Mouse (Mus musculus) liver (tissue): ENCODE measurements around the gene AL607142.1.

ENCODE experiments used
- DNase-seq: peaks from one replicate; pipeline ENCODE4 v3.0.0-alpha.2; 2020; ENCODE audit warnings: mixed read lengths

The AL607142.1 gene

DNA sequence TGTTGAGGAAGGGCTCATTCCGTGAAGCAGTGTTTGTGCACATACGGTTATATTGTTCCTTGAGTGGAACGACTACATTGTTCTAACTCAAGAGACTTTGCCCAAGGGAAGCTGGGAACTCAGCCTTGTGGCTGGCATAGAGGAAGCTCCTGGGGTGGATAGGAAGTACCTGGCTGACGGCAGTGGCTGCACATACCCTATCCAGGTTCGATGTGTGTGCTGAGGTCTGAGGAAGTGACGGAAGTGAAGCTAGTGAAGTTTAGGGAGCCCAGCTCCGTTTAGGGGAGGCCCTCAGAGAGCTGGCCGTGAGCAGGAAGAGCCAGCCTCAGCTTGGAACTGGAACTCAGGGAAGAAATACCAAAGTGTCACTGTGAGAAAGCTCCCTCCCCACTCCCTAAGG is 43.0 kb downstream of the AL607142.1 start:
- no peak for DNase-seq

DNA sequence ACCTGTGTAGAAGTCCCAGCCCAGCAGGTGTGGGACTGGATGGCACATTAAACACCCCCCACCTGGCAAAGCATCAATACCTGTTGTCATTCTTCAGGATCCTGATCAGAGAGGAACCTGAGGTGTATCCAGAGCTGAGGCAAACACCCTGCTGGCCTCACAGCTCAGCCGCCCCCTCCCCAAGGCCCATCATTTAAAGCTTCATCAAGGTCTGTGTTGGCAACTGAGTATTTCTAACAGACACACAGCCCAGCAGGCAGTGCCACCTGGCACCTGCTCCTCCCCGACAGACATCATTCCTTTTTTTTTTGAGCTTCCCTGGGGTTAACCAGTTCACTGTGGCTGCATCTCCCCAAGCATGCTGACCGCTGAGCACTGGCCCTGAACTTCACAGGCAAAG is 50.7 kb downstream of the AL607142.1 start:
- no peak for DNase-seq

DNA sequence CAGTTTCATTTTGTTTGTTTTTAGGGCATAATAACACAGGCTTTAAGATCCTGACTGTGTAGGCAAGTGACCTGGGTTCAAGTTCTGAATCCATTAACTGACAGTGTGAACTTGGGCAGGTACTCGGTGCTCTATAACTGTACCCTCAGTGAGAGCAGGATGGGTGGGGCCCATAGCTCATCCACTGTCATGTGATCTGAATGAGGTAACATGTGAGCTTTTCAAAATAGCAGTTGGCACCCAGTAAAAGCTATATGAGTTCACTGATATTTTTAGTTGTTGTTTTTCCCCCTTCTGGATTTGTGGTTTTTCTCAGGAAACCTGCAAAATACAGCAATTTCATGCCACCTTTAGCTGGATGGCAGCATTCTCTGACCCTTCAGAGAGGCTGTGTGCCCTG is 51.5 kb downstream of the AL607142.1 start:
- no peak for DNase-seq

DNA sequence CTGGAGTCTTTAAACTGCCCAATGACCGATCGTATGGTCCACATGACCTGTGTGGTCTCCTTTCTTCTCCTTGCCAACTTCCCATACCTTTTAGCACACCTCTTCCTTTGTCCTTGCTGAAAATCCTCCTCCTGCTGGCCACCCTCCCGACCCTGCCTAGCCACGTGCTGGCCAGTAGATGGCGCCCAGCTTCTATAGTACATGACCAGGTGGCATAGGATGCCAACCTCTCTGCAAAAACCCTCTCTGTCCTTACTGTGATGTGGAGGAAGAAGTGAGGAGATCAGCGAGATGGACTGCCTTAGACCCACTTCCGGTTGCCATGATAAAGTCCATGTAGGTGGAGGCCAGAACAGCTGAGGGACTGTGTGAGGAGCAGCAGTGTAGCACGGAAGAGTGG is 55.5 kb downstream of the AL607142.1 start:
- DNase-seq = peak; percentile 41

DNA sequence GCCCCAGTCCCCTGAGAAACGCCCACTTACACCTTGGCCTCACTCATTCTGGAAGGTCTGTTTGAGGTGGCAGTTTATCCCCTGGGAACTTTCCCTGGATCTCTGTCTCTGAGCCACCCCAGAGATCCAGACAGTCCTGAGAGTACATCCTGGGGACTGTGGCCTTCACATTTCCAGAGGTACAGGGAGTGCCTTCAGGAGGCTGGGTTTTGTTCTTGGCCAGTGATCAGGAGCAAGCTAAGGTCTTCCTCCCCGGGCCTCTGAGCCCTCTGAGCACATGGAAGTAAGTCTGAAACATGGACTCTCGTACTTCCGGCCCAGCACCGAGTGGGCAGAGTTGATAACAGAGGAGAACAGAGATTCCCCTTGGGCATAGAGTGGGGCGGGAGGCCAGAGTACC is 59.9 kb downstream of the AL607142.1 start:
- no peak for DNase-seq

DNA sequence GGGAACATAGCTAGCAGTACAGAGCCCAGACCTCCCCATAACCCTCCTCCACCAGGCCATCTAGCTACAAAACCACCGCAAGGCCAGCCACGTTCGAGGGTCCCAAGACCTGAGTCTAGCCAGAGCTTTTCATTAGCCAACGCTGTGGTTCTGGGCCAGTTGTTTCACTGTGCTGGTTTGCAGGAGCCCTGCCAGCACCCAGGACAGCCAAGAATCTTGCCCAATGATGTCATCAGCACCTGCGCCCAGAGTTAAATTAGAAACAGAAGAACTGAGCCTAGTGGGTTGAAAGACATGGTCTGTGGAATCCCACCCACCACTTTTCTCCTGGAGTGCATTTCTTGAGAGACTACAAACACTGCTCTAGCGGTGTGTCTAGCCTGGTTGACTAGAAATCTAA is 61.3 kb downstream of the AL607142.1 start:
- no peak for DNase-seq

DNA sequence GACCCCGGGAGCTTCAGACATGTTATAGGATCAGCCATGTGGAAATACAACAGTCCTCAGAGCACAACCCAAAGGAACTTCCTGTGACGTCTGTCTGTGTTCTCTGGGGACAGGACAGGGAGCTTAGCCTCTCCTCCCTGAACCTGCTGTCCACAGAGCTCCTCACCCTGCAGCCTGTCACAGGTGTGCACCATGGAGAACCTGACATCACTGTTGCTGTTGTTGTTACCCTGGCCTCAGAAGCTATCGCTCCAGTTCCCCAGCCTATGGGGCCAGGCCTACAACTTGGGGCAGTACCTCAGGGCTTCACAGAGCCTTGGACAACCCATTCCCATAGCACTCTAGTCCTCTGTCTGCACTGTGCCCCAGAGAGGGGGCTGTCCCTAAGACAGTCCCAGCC is 62.5 kb downstream of the AL607142.1 start:
- no peak for DNase-seq

DNA sequence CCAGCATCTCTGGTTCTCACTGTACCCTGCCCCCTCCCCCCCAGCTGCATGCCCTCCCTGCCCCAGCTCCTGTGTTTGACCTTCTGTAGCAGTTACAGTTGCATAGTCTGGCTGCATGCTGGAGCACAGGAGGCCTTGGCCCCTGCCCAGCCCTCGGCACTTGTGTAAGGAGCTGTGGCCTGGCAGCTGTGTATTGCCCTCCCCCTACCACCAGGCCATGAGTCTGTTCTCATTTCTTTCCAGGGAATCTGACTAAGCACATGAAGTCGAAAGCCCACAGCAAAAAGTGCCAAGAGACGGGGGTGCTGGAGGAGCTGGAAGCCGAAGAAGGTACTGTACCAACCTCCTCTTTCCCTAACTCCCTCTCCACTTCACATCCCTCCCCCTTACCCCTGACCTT is 63.2 kb downstream of the AL607142.1 start:
- DNase-seq = no peak

DNA sequence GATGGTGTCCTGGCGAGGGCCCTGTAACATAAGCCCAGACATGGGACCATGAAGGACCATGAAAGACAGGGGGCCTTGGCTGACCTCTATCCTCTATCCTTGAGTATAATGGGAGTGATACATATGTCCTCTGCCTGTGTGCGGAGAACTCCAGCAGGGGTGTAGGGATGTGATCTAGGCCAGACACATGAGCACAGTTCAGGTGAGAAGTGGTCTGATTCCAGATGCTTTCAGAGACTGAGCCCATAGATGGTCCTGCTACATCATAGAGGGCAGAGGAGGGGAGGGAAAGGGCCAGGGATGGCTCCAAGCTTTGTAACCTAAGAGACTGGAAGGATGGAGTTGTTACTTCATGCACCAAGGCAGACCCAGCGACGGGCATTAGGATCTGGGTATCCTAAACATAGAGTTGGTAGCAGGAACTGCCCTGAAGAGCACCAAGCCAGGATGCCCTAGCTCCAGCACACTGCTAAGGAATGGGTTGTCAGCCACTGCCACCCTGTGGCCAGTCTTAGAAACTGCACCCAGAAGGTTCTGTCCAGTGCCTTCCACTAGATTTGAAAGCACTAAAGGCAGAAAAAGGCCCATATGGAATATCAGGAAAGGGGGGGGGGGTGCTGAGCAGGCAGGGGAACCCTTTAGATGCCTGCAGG is 64.6 kb downstream of the AL607142.1 start:
- DNase-seq = peak; percentile 51

DNA sequence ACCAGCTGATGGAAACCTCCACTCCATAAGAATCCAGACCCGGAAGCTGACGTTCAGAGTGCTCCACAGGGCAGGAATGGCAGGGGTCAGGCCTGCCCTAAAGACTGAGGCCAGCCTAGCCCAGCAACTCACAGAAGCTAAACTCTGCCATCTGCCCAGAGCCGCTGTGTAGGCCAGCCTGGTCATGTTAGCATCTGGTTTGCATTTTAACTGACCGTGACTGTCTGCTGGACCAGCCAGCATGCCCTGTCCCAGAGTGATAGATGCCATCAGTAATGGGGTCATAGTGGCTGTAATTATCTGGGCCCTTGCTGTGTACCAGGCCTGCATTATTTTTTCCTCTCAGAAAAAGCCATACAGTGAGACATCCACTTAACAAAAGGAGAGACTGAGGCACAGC is 66.1 kb downstream of the AL607142.1 start:
- no peak for DNase-seq

DNA sequence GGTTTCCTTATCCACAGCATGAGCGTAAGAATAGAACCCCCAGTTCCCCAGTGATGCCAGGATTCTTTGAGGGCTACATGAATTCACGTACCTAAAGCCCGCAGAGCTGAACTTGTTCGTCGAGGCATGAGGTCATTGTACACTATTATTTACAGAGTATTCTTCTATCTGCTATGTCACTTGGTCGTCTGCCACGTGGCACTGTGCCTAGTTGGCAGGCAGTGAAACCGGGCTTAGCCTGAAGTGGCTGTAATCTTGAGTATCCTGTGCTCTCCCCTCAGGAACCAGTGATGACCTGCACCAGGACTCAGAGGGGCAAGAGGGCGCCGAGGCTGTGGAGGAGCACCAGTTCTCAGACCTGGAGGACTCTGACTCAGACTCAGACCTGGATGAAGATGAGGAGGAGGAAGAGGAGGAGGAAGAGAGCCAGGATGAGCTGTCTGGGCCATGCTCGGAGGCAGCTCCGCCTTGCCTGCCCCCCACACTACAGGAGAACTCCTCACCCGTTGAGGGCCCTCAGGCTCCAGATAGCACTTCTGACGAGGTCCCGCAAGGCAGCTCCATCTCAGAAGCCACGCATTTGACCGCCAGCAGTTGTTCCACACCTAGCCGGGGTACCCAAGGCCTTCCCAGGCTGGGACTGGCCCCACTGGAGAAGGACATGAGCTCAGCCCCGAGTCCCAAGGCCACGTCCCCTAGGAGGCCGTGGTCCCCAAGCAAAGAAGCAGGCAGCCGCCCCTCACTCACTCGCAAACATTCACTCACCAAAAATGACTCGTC is 66.8 kb downstream of the AL607142.1 start:
- no peak for DNase-seq

DNA sequence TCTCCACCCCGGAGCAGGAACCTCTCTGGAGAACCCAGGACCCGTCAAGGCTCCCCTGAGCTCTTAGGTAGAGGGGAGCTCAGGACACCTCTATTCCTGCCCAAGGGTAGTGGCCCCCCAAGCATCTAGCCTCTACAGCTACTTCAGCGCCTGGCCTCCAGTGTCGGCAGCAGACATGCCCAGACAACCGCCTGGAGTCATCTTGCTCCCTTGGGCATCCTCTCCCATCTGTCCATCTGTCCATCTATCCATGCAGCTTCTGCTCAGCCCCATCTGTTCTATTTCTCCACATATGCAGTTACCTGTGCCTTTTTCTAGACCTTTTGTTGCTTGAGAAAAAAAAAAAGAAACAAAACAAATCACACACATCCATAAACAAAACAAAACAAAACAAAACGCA is 69.4 kb downstream of the AL607142.1 start:
- no peak for DNase-seq

DNA sequence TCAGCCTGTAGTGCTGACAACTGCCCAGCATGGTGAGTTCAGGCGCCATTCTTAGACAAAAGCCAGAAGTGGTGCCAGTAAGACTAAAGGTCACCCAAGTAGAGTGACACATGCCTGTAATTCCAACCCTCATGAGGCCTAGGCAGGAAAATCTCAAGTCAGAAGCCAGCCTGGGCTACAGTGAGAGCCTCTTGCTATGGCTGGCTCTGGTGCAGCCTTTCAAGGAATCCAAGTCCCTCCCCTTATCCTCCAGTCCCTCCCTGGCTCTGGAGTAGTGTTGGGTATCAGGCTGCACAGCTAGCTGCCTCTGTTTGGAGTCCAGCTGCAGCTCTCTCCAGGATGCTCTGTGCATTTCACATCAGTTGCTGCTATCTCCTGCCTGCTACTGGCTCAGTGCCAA is 77.0 kb downstream of the AL607142.1 start:
- no peak for DNase-seq

DNA sequence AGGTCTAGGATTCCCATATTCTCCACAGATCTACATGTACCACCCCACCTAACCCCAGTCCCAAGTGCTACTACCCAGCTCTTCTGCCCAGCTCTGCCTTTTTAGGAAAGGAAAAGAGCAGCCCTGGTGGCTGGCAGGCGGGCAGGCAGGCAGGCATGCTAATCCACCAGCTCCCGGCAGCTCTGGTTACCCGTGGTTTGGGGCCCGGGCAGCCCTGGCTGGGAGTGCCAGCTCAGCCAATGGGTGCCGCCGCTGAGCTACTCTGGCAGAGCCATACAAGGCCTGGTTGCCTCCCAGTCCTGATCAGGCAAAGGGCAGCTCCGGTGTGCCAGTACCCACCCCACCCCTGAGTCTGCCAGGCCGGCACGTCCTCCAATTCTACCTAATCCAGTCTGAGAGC is 78.1 kb downstream of the AL607142.1 start:
- no peak for DNase-seq
